Mouse (Mus musculus): ENCODE measurements around the gene Gsta2.
"Not testable (repeated sequence)": the region's sequence is repeated elsewhere in the genome, so short reads cannot be mapped to it uniquely, and the experiment has no call there.

Gsta2 gene

GRCm38 (mm10) chr9:78355611-78356010 lies at the start of gene Gsta2:
Gene Gsta2, minus strand, starts transcription at chr9:78355788.
- no peak for DNase-seq (ENCODE audit: low spot score)

GRCm38 (mm10) chr9:78401596-78401995 lies 46.0 kb upstream of the Gsta2 start:
- no peak for DNase-seq (ENCODE audit: low spot score)

DNA sequence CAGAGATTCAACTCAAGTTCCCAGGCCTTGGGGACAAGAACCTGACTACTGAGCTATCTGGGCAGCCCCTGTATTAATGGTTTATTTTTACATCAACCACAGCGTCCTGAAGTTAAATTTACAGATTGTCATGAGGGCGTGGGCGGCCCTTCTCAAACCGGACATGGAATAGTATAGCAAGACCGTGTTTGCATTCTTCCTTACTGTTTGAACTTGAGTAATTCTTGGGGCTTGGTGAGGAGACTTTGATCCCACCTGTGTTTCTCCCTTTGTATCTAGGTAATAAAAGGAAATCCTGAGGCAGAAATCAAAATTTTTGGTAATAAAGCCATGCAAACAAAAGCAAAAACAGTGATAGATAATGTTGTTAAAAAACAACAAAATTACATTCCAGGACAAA lies 45.0 kb upstream of the Gsta2 start:
- no peak for DNase-seq (ENCODE audit: low spot score)

DNA sequence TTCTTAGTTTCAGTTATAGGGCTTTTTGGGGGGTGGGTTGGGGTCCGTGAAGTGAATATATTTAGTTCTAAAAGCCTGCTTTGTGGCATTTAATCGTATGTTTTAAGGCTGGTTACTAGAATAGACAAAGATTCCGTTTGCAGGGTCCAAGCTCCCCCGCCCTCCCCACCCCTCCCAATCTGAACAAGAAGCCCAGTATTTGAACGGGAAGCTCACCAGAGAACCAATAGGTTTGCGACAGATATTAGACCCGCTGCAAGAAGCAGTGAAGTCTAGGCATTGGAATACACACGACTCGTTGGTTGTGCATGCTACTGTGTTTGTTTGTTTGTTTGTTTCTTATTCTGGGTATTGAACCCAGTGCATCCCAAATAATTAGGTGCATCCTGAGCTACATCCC lies 40.9 kb upstream of the Gsta2 start:
- no peak for DNase-seq (ENCODE audit: low spot score)

DNA sequence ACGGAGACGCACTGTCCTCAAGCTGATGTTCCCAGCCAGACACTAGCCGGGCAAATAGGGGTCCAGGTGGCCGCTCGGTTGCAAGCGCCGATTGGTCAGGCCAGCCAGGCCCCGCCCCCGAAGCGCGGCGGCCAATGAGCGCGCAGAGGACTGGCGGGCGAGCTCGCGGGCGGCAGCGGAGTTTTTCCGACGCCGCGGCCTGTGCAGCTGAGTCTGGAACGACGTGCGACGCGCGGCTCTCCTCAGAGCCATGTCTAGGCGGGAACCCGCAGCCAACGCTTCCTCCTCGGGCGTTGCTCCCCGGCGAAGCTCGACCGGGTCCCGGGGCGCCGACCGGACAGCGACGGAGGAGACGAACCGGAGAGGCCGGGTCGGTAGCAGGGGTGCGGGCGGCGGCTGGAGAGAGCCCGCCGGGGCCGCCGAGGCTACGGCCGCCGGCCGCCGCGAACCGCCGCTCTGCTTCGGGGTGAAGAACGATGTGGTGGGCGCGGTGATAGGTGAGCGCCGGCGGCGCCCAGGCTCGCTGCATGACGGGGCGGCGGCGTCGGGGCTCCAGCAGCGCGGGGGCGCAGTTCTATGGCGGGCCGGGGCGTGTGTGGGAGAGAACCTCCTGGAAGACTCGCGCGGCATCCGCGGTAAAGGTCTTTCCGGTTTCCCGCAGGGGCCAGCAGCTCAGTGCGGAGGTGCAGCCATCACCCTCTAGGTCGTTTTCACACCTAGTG lies 40.2 kb upstream of the Gsta2 start, which contains the start of gene Ddx43:
Gene Ddx43, plus strand, starts transcription at position 148 of the 722 bp plus-strand sequence.
- DNase-seq (ENCODE audit: low spot score) = peak; percentile 32

GRCm38 (mm10) chr9:78395244-78395629 lies 39.6 kb upstream of the Gsta2 start:
- DNase-seq (ENCODE audit: low spot score) = no peak

DNA sequence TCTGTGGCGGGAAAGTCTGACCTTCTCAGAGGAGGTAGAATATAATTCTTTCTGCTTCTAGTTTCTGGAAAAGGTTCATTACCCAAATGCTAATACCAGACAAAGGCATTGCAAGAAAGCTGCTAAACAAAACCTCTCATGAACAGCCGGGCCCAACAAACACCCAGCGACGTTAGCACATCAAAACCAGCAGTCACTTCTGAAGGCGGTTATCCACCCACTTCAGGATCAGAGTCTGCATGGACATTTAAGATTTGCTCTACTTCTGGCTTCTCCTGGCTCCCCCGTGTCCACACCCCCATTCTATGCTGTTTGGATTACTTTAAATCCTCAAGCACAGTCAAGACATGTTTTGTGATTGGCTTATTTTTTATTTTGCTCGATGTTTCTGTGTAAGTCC lies 39.0 kb upstream of the Gsta2 start:
- no peak for DNase-seq (ENCODE audit: low spot score)

GRCm38 (mm10) chr9:78393741-78394140 lies 38.2 kb upstream of the Gsta2 start:
- no peak for DNase-seq (ENCODE audit: low spot score)

- DNase-seq (ENCODE audit: low spot score) = no peak
These were observed 34.4 kb upstream of the Gsta2 start for GRCm38 (mm10) chr9:78389981-78390380.

DNA sequence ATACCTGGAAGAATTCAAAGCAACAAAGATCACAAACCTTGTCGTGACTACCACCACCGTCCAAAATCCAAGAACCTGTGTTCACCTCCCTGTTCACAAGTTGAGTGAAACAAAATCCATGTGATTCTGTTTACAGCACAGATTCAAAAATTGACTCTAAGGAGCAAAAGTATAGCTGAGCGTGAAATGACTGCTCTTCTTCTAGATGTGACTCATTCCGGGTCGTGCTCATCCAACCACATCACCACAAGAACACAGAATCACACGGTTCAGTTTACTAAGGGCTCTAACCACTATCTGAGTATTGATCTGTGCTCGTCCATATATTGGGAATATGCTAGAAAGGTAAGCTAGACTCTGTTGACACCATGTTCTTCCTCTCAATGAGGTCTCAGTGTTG lies 31.4 kb upstream of the Gsta2 start:
- no peak for DNase-seq (ENCODE audit: low spot score)

DNA sequence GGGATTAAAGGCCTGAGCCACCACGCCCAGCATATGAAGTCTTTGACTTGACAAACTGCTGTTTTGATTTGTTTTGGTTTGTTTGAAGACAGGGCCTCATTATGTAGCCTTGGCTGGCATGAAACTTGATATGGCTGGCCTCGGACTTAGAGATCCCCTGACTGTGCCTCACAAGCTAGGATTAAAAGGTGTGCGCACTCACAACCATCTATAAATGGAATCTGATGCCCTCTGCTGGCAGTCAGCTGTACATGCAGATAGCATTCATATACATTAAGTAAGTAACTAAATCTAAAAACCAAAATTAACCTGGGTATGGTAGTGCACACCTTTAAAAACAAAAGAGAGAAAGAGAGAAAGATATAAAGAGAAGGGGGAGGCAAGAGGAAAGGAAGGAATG lies 30.3 kb upstream of the Gsta2 start:
- no peak for DNase-seq (ENCODE audit: low spot score)

DNA sequence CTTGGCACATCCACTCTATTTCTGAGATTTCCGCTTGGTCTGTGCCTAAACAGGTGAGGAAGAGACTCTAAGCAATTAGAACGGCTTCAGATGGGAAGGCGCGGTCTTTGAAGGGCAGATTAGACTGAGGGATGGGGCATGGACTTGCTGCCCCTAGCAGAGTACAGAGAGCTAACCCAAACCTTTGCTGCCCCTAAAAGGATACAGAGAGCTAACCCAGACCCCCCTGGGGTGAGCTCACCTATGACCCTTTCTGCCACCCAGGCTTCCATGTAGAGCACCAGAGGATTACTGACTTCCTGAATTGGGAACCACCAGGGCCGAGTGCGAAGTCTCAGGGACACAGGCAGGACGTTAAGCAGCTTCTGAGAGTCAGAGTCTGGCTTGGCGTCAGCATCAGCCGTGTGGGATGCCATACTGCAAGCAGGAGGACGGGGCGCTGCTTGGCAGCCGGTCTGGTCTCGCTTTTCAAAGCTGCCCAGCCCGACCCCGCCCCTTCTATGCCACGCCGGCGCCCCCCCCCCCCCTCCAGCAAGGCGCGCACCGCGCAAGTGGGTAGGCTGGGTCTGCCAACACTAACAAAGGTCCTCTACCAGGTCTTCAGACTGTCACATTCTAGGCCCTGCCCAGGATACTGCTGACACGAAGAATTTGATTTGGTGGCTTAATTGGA lies 22.7 kb upstream of the Gsta2 start, which contains the start of gene Ooep:
Gene Ooep, minus strand, starts transcription at position 613 of the 673 bp plus-strand sequence.
- peak; percentile 25 for DNase-seq (ENCODE audit: low spot score)

DNA sequence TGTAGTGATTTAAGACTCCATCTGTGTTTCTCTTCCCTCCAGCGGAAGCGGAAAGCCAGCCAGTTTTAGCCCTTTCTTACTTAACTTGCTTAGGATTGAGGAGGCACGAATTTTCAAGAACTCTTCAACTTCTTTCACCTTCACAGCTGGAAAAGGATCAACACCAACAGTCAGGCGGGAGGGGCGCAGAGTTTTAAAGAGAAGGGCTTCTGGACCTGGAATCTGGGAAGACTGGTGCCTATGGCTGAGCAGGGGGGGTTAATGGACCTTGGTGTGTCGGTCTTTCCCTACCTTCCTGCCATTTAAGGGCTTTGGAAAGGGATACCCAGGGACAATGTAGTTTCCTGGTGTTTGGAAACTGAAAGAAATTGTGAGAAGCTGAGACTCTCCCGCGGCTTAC lies 22.0 kb upstream of the Gsta2 start:
- DNase-seq (ENCODE audit: low spot score) = no peak

GRCm38 (mm10) chr9:78375486-78375885 lies 19.9 kb upstream of the Gsta2 start:
- DNase-seq (ENCODE audit: low spot score) = no peak

- no peak for DNase-seq (ENCODE audit: low spot score)
These were observed 19.3 kb upstream of the Gsta2 start for GRCm38 (mm10) chr9:78374885-78375389.

DNA sequence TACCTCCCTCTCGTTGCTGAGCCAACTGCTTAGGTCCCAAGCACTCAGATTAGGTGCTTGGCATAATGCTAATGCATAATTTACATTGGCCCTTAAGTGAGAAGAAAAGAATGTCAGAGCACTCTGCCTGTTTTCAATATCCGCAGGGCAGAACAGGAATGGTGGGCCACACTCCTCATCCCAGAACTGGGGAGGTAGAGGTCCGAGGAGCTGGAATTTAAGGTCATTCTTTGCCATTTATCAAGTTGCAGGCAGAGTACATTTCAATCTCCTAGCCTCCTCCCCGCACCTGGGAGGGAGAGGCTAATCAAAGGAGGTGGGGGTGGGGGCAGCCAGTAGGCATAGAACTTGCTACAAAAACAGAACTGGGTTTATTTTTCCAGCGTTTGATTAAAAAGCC lies 18.8 kb upstream of the Gsta2 start:
- DNase-seq (ENCODE audit: low spot score) = no peak

- no peak for DNase-seq (ENCODE audit: low spot score)
These were observed 17.4 kb upstream of the Gsta2 start for GRCm38 (mm10) chr9:78372827-78373504.

DNA sequence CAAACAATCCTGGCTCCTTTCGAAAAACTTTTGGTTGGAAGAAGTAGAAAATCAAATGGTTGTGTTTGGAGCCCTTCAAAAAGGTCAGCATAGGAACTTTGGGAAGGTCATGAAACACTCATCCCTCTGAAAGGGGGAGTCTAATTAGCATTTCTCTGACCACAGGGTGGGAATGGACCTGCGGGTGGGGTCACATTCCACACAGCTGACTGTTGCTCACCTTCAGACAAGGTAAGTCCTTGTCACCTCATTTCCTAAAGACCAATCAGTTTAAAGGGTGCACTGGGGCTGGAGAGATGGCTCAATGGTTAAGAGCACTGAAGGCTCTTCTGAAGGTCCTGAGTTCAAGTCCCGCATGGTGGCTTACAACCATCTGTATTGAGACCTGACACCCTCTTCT lies 15.9 kb upstream of the Gsta2 start:
- no peak for DNase-seq (ENCODE audit: low spot score)

- DNase-seq (ENCODE audit: low spot score) = no peak
These were observed 14.2 kb upstream of the Gsta2 start for GRCm38 (mm10) chr9:78369786-78370185.

DNA sequence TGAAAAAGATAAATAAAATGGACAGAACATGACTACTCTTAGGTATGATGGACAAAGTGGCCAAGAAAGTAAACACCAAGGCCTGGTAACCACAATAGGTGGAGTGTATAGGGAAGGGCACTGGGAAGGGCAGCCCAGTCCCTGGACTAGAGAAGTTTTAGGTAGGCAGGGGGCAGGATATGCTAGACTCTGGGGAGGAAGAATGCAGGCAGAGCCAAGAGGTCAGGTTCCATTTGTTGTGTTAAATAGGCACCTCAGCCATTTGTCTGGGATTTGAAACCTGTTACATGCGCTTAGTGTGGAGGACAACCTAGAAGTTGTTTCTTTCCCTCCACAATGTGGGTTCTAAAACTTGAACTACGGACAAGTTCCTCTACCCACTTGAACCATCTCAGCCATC lies 13.8 kb upstream of the Gsta2 start:
- DNase-seq (ENCODE audit: low spot score) = no peak

GRCm38 (mm10) chr9:78368671-78369293 lies 13.2 kb upstream of the Gsta2 start:
- DNase-seq (ENCODE audit: low spot score) = no peak

- not testable (repeated sequence) for DNase-seq (ENCODE audit: low spot score)
These were observed 12.4 kb upstream of the Gsta2 start, which contains the start of gene Dppa5a for GRCm38 (mm10) chr9:78367959-78368358. Gene Dppa5a, minus strand, starts transcription at chr9:78368177.
